Mouse (Mus musculus): ENCODE data around the gene Rgl2.
"Not testable (repeated sequence)": the region's sequence is repeated elsewhere in the genome, so short reads cannot be mapped to it uniquely, and the experiment has no call there.

The Rgl2 gene

DNA sequence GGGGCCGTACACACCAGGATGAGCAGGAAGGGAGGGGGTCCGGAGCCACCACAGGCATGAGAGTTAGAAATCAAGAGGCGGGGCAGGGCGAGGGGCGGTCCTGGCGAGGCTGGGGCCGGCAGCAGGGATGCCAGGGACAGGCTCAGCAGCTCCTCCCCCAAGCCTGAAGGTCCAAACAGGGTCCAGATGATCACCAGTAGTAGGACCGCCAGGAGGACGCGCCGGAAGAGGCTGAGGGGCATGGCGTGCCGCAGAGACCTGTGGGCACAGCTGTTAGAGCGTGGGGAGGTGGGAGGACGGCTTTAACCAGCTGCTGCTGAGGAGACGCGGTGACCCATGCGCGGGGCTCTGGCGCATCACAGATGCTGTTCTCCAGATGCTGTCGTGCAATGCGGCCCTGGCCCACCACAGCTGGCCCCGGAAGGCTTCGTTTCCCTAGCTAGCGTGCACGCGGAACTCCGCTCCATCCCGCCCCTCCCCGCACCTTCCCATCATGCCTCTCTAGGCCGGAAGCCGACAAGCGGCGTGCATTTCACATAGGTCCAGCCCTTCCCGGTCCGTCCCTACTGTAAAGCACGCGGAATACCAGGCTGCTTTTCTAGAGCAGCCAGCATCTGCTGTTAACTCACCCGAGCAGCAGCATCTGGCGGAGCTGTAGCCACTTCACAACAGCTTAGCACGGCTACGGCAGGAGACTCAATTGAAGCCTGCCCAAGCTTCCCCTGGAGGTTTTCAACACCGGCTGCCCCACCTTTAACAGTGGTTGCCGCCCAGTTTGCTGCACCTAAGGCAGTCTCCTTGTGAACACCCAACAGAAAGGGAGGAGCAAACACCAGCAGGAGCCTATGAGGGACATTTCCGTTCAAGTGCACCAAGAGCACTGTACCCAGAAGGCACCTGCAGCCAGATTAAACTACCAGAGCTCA lies 21.9 kb downstream of the Rgl2 start, which contains the start of gene B3galt4:
B3galt4 (minus strand) TSS at position 468 of the 926 bp plus-strand sequence.
- peak; percentile 93 for DNase-seq

DNA sequence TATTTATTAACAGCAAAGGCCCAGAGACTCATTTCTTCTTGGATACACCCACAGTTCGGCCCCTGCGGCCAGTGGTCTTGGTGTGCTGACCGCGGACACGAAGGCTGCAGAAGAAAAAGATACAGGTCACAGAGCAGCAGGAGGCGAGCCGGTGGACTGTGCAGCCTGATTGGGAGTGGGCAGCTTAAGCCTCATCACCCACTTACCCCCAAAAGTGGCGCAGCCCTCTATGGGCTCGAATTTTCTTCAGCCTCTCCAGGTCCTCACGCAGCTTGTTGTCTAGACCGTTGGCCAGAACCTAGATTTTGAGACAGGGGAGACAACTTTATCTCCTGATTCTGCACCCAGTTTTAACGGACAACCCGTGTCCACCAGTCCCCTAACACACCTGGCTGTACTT lies 22.7 kb downstream of the Rgl2 start:
- not testable (repeated sequence) for DNase-seq

- no peak for DNase-seq
Measured at GRCm38 (mm10) chr17:33952879-33953278, 23.5 kb downstream of the Rgl2 start.

- no peak for DNase-seq
Measured at GRCm38 (mm10) chr17:33953310-33953709, 24.0 kb downstream of the Rgl2 start.

GRCm38 (mm10) chr17:33953961-33954565 lies 24.7 kb downstream of the Rgl2 start:
- no peak for DNase-seq

- DNase-seq, result peak; percentile 43
Measured at GRCm38 (mm10) chr17:33954646-33955554, 25.6 kb downstream of the Rgl2 start.

- DNase-seq, result peak; percentile 97
Measured at GRCm38 (mm10) chr17:33955555-33956214, 26.3 kb downstream of the Rgl2 start, which contains the start of the genes Vps52 and Rps18. Gene Vps52, plus strand, starts transcription at chr17:33955812. Gene Rps18, minus strand, starts transcription at chr17:33956001.

- DNase-seq, result no peak
Measured at GRCm38 (mm10) chr17:33956336-33956735, 27.0 kb downstream of the Rgl2 start.

DNA sequence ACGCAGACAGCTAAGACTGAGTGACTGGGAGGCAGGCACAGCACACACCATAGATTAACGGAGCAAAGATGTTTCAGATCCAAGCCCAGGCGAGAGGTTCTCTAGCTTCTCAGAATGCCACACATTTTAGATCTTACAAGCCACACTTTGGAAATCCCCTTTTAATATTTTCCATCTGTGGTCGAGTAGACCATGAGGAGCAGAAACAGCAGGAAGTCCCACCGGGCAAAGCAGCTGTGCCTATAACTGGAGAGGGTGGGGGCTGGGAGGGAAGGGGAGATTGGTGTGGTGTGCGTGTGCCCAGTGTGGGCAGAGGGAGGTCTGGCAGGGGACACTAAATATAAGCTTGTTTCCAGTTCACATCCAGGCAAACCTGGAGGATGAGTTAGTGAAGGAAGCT lies 28.1 kb downstream of the Rgl2 start:
- DNase-seq, result no peak

- no peak for DNase-seq
Measured at GRCm38 (mm10) chr17:33958451-33958850, 29.1 kb downstream of the Rgl2 start.

DNA sequence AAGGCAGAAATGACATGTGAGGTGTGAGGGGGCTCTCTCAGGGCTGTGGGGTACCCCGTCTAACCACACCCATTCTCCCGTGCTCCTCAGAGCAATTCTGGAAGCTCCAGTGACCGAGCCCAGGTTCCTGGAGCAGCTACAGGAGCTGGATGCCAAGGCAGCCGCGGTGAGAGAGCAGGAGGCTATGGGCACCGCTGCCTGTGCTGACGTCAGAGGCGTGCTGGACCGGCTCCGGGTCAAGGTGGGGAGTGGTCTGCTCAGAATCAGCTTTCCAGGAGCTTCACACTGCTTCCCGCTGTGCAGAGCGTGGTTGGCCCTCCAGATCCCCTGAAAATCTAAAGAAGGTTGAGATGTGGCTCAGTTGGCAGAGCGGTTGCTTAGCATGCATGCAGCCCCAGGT lies 29.8 kb downstream of the Rgl2 start:
- DNase-seq, result no peak

DNA sequence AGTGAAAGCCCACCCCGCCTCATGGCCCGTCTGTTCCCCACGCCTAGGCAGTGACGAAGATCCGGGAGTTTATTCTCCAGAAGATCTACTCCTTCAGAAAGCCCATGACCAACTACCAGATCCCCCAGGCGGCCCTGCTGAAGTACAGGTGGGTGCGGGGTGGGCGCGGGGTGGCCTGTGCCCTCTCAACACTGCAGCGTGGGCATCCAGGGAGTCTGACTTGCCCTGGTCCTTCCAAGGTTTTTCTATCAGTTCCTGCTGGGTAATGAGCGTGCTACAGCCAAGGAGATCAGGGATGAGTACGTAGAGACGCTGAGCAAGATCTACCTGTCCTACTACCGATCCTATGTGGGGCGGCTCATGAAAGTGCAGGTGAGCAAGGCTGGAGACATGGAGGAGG lies 30.6 kb downstream of the Rgl2 start:
- DNase-seq, result no peak

DNA sequence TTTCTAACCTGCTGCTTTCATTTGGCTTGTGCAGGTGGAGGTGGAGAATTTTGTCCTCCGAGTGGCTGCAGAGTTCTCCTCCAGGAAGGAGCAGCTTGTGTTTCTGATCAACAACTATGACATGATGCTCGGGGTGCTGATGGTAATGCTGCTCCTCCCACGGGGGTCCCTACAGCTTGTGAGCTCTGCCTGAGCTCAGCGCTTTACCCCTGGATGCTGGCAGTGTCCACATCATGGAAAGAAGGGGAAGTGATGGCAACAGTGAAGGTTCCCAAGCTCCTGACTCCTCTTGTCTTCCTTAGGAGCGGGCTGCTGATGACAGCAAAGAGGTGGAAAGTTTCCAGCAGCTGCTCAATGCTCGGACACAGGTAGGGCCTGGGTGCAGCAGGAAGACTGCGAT lies 33.5 kb downstream of the Rgl2 start:
- DNase-seq, result no peak

DNA sequence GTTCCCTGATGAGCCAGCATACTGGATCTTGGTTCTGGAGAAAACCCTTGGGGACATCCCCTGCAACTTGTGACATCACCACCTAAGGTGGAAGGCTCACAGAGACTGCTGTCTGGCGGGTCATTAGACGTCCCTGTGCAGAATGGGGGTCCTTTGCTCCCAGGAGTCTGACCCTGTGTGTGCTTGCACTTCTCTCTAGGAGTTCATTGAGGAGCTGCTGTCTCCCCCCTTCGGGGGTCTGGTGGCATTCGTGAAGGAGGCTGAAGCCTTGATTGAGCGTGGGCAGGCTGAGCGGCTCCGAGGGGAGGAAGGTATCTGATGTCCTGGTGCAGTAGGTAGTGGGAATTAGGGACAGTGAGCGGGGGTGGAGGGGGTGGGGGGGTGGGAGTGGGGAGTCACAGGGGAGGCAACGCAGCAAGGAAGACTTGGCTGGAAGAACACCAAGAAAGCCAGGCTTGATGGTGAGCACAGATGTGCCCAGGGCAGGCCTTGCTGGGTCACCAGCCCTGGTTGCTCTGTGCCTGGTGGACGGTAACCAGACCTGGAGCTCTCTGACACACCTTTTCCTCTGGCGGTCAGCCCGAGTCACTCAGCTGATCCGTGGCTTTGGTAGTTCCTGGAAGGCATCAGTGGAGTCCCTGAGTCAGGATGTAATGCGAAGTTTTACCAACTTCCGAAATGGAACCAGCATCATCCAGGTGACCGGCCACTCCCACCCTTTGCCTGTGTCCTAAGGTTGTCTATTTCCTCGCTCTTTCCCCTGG lies 35.9 kb downstream of the Rgl2 start:
- DNase-seq, result no peak

- no peak for DNase-seq
Measured at GRCm38 (mm10) chr17:33965846-33966550, 36.7 kb downstream of the Rgl2 start.

DNA sequence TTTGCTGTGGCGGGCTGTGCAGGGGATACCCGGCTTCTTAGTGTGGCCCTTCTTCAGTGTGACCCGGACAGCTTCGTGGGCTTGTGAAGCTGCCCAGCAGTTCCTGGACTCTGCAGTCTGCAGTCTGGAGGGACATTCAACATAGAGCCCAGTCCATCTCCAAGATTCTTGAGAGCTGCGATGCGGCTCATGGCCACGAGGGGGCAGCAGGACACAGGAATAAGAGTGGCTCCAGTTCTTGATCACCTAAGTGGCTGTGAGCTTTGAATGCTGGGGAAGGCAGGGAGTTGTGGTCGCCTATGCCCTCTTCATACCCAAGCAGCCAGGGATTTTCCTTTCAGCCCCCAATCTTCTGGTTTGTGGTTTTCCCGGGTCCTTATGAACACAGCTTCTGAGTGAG lies 39.1 kb downstream of the Rgl2 start:
- DNase-seq, result peak; percentile 80

GRCm38 (mm10) chr17:33968927-33969326 lies 39.6 kb downstream of the Rgl2 start:
- DNase-seq, result peak; percentile 63

- DNase-seq, result no peak
Measured at GRCm38 (mm10) chr17:33969394-33969793, 40.1 kb downstream of the Rgl2 start.

DNA sequence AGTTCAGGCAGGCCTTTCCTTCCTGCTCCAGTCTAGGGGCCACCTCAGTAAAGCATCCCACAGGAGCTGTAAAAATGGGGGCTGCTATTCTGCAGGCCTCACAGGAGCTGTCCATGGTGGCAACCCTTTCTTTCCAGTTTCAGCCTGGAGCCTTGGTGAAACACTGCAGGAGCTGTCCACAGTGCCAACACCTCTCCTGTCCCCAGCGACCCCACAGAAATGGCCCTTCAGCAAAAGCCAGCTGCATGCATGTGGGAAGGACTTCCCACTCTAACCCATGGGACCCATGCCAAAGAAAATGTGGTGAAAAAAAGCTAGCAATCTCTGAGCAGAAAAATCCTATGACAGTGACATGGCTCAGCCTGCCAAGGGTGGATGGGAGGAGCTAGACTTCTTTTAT lies 43.3 kb downstream of the Rgl2 start:
- peak; percentile 72 for DNase-seq

DNA sequence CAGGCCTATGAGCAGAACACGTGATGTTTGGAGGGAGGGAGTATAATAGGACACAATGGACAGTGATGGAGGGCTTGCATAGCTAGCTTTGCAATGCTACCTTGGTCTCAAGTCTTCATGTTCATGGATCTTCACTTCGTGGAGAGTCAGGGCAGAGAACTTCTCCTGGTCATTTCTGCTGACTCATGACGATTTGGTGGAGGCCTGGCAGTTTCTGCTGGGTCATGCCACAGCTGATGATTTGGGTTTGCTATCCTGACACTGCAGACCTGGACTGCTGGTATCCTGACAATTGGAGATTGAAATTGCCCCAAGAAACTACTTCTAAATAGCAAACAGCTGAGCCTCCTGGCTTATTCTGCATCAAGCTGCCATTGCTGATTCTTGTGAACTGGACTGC lies 44.2 kb downstream of the Rgl2 start:
- DNase-seq, result no peak
